Mouse (Mus musculus): ENCODE data around the gene Muc20.

- TF ChIP-seq EP300 (IDR thresholded peaks at IDR 0.05; ENCODE audit: insufficient read depth, low read depth, low read length) (no peak), CTCF (IDR thresholded peaks at IDR 0.05) (no peak), POLR2A (IDR thresholded peaks at IDR 0.05; ENCODE audit: insufficient read depth, low read depth, low read length) (no peak)
Measured at GRCm38 (mm10) chr16:32741366-32741765, 55.9 kb downstream of the Muc20 start.

Data from heart, adult 2 months (tissue).